Mouse (Mus musculus) liver, embryonic 11.5 days (tissue): ENCODE results near the gene Ybx2. TPM values are rescaled to one million over a fixed set of nuclear protein-coding genes. Genes with fewer than 3 reads are reported as not detected.
"Not testable (repeated sequence)": the region's sequence is repeated elsewhere in the genome, so short reads cannot be mapped to it uniquely, and the experiment has no call there.

ENCODE experiments used
- ATAC-seq: fragments of 200-750 bp; cut with Nextera tagmentation; replicated peaks from 2 replicates; pipeline ENCODE4 v1.8.0; 2017; ENCODE audit warnings: moderate number of reproducible peaks, mild to moderate bottlenecking, moderate TSS enrichment, moderate library complexity; ENCODE audit not compliant: low FRiP score
- DNase-seq: peaks from one replicate; pipeline ENCODE4 v3.0.0-alpha.2; 2017; ENCODE audit warnings: low spot score
- H3K27ac ChIP-seq: fragments of 300-500 bp; sonication (generic); 2 replicates; pipeline ENCODE4 v1.5.1; 2014; ENCODE audit warnings: mild to moderate bottlenecking, low read depth, low read length, control low read depth
- H3K27me3 ChIP-seq: fragments of 300-500 bp; sonication (generic); replicated peaks from 2 replicates; pipeline ENCODE4 v1.6.1; 2014; ENCODE audit warnings: low read length, mixed read lengths; ENCODE audit not compliant: control insufficient read depth, insufficient read depth
- H3K36me3 ChIP-seq: fragments of 300-500 bp; sonication (generic); 2 replicates; pipeline ENCODE4 v1.6.1; 2014; ENCODE audit warnings: mild to moderate bottlenecking, low read length, moderate library complexity, mixed read lengths; ENCODE audit not compliant: control insufficient read depth, insufficient read depth
- H3K4me1 ChIP-seq: fragments of 300-500 bp; sonication (generic); replicated peaks from 2 replicates; pipeline ENCODE4 v1.6.1; 2014; ENCODE audit warnings: low read length, mixed read lengths; ENCODE audit not compliant: control insufficient read depth, insufficient read depth
- H3K4me2 ChIP-seq: fragments of 300-500 bp; sonication (generic); 2 replicates; pipeline ENCODE4 v1.6.1; 2014; ENCODE audit warnings: mild to moderate bottlenecking, control low read depth, moderate library complexity
- H3K4me3 ChIP-seq: fragments of 300-500 bp; sonication (generic); 2 replicates; pipeline ENCODE4 v1.5.1; 2014; ENCODE audit warnings: low read depth, low read length, control low read depth
- H3K9ac ChIP-seq: fragments of 300-500 bp; sonication (generic); 2 replicates; pipeline ENCODE4 v1.6.1; 2014; ENCODE audit warnings: low read depth, low read length, control low read depth
- H3K9me3 ChIP-seq: fragments of 300-500 bp; sonication (generic); 2 replicates; pipeline ENCODE4 v1.6.1; 2016; ENCODE audit warnings: low read length, inconsistent platforms, mixed read lengths; ENCODE audit not compliant: control insufficient read depth
- WGBS: fragments of 180-500 bp; shearing (Covaris S2); extraction: QIAGEN DNeasy Blood & Tissue Kit; methylation state at CpG from one replicate; pipeline ENCODE4 v1.1.7; 2014; 5-methylcytosine and 5-hydroxymethylcytosine counted together
- polyA plus RNA-seq: library from polyadenylated mRNA; unstranded; fragments of >200 nt; fragmentation: Nextera tagmentation; extraction: Ambion mirVana; gene quantifications from 2 replicates; pipeline ENCODE4 v1.2.1, GENCODE M21; 2014

The Ybx2 gene
- polyA plus RNA-seq, 1 experiment from 2014 or later: 1.7 TPM

- 78% methylated on average over 15 of the region's 15 CpGs for WGBS
- H3K9ac ChIP-seq: peak overlapping the region; percentile 90
These were observed 22.7 kb upstream of the Ybx2 start for GRCm38 (mm10) chr11:69912716-69913530.

GRCm38 (mm10) chr11:69913554-69914371 lies 21.8 kb upstream of the Ybx2 start, which contains the start of gene Gps2:
TSS of gene Gps2 (plus strand) at chr11:69913888.
- peaks cover 67% of the 10 kb centered on the region for H3K36me3 ChIP-seq
- peak; percentile 72 for ATAC-seq
- H3K9ac ChIP-seq: peak within 1 kb of the TSS; percentile 90
- peak within 1 kb of the TSS; percentile 96 for H3K27ac ChIP-seq
- H3K4me2 ChIP-seq: peak within 1 kb of the TSS; percentile 96
- peak within 1 kb of the TSS; percentile 94 for H3K4me3 ChIP-seq
- no peaks in the 10 kb centered on the region for H3K27me3 ChIP-seq
- 2% methylated on average over 59 of the region's 61 CpGs for WGBS
- H3K4me1 ChIP-seq: peaks cover 36% of the 10 kb centered on the region
- DNase-seq: peak; percentile 93
- no peaks in the 10 kb centered on the region for H3K9me3 ChIP-seq

More at GRCm38 (mm10) chr11:69912716-69913530, 22.7 kb upstream of the Ybx2 start:
- no peak for DNase-seq
- no peaks in the 10 kb centered on the region for H3K27me3 ChIP-seq
- H3K4me1 ChIP-seq: peaks cover 27% of the 10 kb centered on the region
- peaks cover 68% of the 10 kb centered on the region for H3K36me3 ChIP-seq
- peak overlapping the region; percentile 96 for H3K4me2 ChIP-seq
- ATAC-seq: no peak
- peak overlapping the region; percentile 96 for H3K27ac ChIP-seq
- H3K4me3 ChIP-seq: peak overlapping the region; percentile 94
- H3K9me3 ChIP-seq: no peaks in the 10 kb centered on the region

DNA sequence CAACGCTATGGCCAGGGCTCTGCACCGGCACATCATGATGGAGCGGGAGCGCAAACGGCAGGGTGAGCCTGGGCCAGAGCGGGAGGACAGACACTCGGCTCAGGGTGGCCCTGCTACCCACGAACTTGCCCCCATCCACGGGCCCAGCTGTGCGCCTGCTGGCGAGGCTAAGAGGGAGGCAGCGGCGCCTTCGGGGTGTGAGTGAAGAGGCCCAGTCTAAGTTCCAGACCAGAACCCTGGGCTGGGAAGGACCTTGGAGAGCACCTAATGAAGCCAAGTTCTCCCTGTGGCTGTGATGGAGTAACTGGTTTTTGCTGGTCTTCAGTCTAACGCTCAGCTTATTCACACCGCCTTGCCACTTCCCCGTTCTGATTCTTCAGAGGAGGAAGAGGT lies 21.2 kb upstream of the Ybx2 start:
- 2% methylated on average over 17 of the region's 17 CpGs for WGBS
- H3K4me2 ChIP-seq: peak overlapping the region; percentile 96
- peaks cover 42% of the 10 kb centered on the region for H3K4me1 ChIP-seq
- peak overlapping the region; percentile 90 for H3K9ac ChIP-seq
- H3K9me3 ChIP-seq: no peaks in the 10 kb centered on the region
- ATAC-seq: no peak; the same call in 1 of the 2 replicates
- H3K36me3 ChIP-seq: peaks cover 66% of the 10 kb centered on the region
- H3K27me3 ChIP-seq: no peaks in the 10 kb centered on the region
- no peak for DNase-seq
- peak overlapping the region; percentile 94 for H3K4me3 ChIP-seq
- peak overlapping the region; percentile 96 for H3K27ac ChIP-seq

- no peaks in the 10 kb centered on the region for H3K27me3 ChIP-seq
- peak overlapping the region; percentile 96 for H3K4me2 ChIP-seq
- peak overlapping the region; percentile 94 for H3K4me3 ChIP-seq
- DNase-seq (no peak), ATAC-seq (no peak)
- H3K36me3 ChIP-seq: peaks cover 60% of the 10 kb centered on the region
- H3K27ac ChIP-seq: peak overlapping the region; percentile 96
- H3K9ac ChIP-seq: peak overlapping the region; percentile 90
- 28% methylated on average over 9 of the region's 9 CpGs for WGBS
- no peaks in the 10 kb centered on the region for H3K9me3 ChIP-seq
- H3K4me1 ChIP-seq: peaks cover 43% of the 10 kb centered on the region
These were observed 20.6 kb upstream of the Ybx2 start for GRCm38 (mm10) chr11:69914917-69915430.

DNA sequence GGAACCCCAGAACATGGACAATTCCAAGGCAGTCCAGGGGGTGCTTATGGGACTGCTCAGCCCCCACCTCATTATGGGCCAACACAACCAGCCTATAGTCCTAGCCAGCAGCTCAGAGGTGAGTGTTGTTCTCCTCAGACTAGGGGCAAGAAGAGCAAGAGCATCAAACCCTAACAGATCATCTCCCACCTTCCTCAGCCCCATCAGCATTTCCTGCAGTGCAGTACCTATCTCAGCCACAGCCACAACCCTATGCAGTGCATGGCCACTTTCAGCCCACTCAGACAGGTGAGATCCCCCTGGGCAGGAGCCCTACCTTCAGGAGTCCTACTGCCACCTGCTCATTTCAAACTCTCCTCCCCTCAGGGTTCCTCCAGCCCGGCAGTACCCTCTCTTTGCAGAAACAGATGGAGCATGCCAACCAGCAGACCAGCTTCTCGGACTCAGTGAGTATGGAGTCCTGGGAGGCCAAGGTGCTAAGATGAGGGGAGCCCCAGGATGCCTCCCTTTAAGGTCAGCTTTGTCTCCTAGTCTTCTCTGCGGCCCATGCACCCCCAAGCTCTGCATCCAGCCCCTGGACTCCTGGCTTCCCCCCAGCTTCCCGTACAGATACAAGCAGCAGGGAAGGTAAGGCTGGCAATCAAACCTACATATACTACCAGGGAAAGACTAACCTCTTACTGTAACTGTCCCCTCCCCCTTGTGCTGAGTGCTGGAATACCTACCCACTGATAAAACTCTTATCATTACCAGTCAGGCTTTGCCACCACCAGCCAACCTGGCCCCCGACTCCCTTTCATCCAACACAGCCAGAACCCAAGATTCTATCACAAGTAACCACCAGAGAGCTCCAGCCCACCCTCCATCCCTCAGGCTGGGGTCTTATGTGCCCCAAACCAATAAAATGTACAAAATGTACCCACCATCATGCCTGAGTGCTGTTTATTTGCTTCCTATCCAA lies 19.6 kb upstream of the Ybx2 start:
- Histone ChIP-seq H3K9ac (peak overlapping the region; percentile 90), H3K27ac (peak overlapping the region; percentile 96), H3K4me3 (peak overlapping the region; percentile 94), H3K27me3 (no peaks in the 10 kb centered on the region), H3K4me1 (peaks cover 43% of the 10 kb centered on the region), H3K9me3 (no peaks in the 10 kb centered on the region), H3K36me3 (peaks cover 52% of the 10 kb centered on the region), H3K4me2 (peak overlapping the region; percentile 96)
- 29% methylated on average over 5 of the region's 5 CpGs for WGBS
- peak; percentile 61 for DNase-seq
- peak; percentile 64 for ATAC-seq

GRCm38 (mm10) chr11:69916652-69917378 lies 18.8 kb upstream of the Ybx2 start:
- Histone ChIP-seq H3K27ac (peak overlapping the region; percentile 96), H3K4me1 (peaks cover 43% of the 10 kb centered on the region), H3K4me2 (peak overlapping the region; percentile 96), H3K4me3 (peak overlapping the region; percentile 94), H3K36me3 (peaks cover 44% of the 10 kb centered on the region)
- not testable (repeated sequence) for H3K9me3 ChIP-seq, H3K27me3 ChIP-seq, ATAC-seq, DNase-seq, H3K9ac ChIP-seq
- WGBS: 37% methylated on average over 7 of the region's 7 CpGs

GRCm38 (mm10) chr11:69917379-69917948 lies 18.1 kb upstream of the Ybx2 start:
- no peak for ATAC-seq
- 76% methylated on average over 8 of the region's 8 CpGs for WGBS
- no peaks in the 10 kb centered on the region for H3K27me3 ChIP-seq
- H3K9me3 ChIP-seq: no peaks in the 10 kb centered on the region
- peak overlapping the region; percentile 10 for H3K4me3 ChIP-seq
- no peak overlapping the region; the same call in 1 of the 2 replicates for H3K9ac ChIP-seq
- H3K4me2 ChIP-seq: peak overlapping the region; percentile 96
- H3K36me3 ChIP-seq: peaks cover 40% of the 10 kb centered on the region
- peak overlapping the region; percentile 96 for H3K27ac ChIP-seq
- no peak for DNase-seq
- peaks cover 44% of the 10 kb centered on the region for H3K4me1 ChIP-seq
